Mouse (Mus musculus) cerebellum, adult 2 months (tissue): ENCODE measurements around the gene Ugt1a9. TPM values are rescaled to one million over a fixed set of nuclear protein-coding genes. Genes with fewer than 3 reads are reported as not detected.

Experiments used
- DNase-seq, 2 experiments: peaks; one replicate each; pipeline ENCODE4 v3.0.0; 2021
- H3K27ac ChIP-seq: fragments of 200-500 bp; 2 replicates; pipeline ENCODE4 v1.5.1; 2012; ENCODE audit warnings: low read length, control low read depth, inconsistent platforms; ENCODE audit not compliant: insufficient read depth
- H3K27me3 ChIP-seq: fragments of 200-500 bp; 2 replicates; pipeline ENCODE4 v1.6.1; 2012; ENCODE audit warnings: inconsistent platforms, mild to moderate bottlenecking, low read length, moderate library complexity; ENCODE audit not compliant: control insufficient read depth, insufficient read depth
- H3K4me1 ChIP-seq: fragments of 200-500 bp; 2 replicates; pipeline ENCODE4 v1.6.1; 2011; ENCODE audit warnings: low read length; ENCODE audit not compliant: control insufficient read depth, insufficient read depth
- H3K4me3 ChIP-seq: fragments of 200-500 bp; replicated peaks from 2 replicates; pipeline ENCODE3; 2011; ENCODE audit warnings: mild to moderate bottlenecking, low read depth, low read length, control low read depth; ENCODE audit not compliant: insufficient read depth
- CTCF ChIP-seq: fragments of 200-500 bp; IDR thresholded peaks from 2 replicates; pipeline ENCODE4 v1.5.1; 2011; ENCODE audit warnings: low read depth, mild to moderate bottlenecking, control low read depth, low read length, moderate library complexity, borderline replicate concordance; ENCODE audit not compliant: insufficient read depth
- POLR2A ChIP-seq: fragments of 200-500 bp; IDR thresholded peaks from 2 replicates; pipeline ENCODE4 v1.6.1; 2011; ENCODE audit warnings: low read length, control low read depth, borderline replicate concordance; ENCODE audit not compliant: insufficient read depth
- WGBS: fragments of 180-500 bp; shearing (Covaris S2); methylation state at CpG from one replicate; pipeline ENCODE4 v1.1.7; 2018; 5-methylcytosine and 5-hydroxymethylcytosine counted together
- polyA plus RNA-seq: library from polyadenylated mRNA; depleted of rRNA; stranded (reverse); fragments of >200 nt; gene quantifications from 2 replicates; pipeline ENCODE4 v1.2.3, GENCODE M21; 2012

The Ugt1a9 gene
- polyA plus RNA-seq, 1 experiment = not detected

GRCm38 (mm10) chr1:88237311-88237710 lies 166.7 kb downstream of the Ugt1a9 start:
- Histone ChIP-seq H3K4me1 (no peaks in the 10 kb centered on the region), H3K4me3 (no peak overlapping the region), H3K27me3 (no peaks in the 10 kb centered on the region), H3K27ac (no peak overlapping the region)
- DNase-seq = no peak
- 72% methylated on average over 5 of the region's 5 CpGs for WGBS
- TF ChIP-seq POLR2A = no peak
- no peak for TF ChIP-seq CTCF

- TF ChIP-seq POLR2A (no peak), CTCF (no peak)
- H3K27me3 ChIP-seq = no peaks in the 10 kb centered on the region
- H3K4me3 ChIP-seq = no peak overlapping the region
- H3K4me1 ChIP-seq = no peaks in the 10 kb centered on the region
- no peak overlapping the region for H3K27ac ChIP-seq
- no peak for DNase-seq
- WGBS = 63% methylated on average over 6 of the region's 6 CpGs
These were observed 168.2 kb downstream of the Ugt1a9 start for GRCm38 (mm10) chr1:88238771-88239170.

GRCm38 (mm10) chr1:88240072-88240471 lies 169.5 kb downstream of the Ugt1a9 start:
- WGBS = 71% methylated on average over 5 of the region's 5 CpGs
- no peak for DNase-seq

GRCm38 (mm10) chr1:88240579-88240978 lies 170.0 kb downstream of the Ugt1a9 start:
- no peak for DNase-seq
- no peaks in the 10 kb centered on the region for H3K27me3 ChIP-seq
- H3K4me3 ChIP-seq = no peak overlapping the region
- H3K4me1 ChIP-seq = no peaks in the 10 kb centered on the region
- H3K27ac ChIP-seq = no peak overlapping the region
- 65% methylated on average over 4 of the region's 4 CpGs for WGBS
- no peak for TF ChIP-seq POLR2A
- TF ChIP-seq CTCF = no peak

More at GRCm38 (mm10) chr1:88240072-88240471, 169.5 kb downstream of the Ugt1a9 start:
- Histone ChIP-seq H3K4me3 (no peak overlapping the region), H3K27me3 (no peaks in the 10 kb centered on the region), H3K27ac (no peak overlapping the region), H3K4me1 (no peaks in the 10 kb centered on the region)
- TF ChIP-seq CTCF (no peak), POLR2A (no peak)

GRCm38 (mm10) chr1:88243861-88244260 lies 173.3 kb downstream of the Ugt1a9 start:
- H3K4me1 ChIP-seq = no peaks in the 10 kb centered on the region
- no peaks in the 10 kb centered on the region for H3K27me3 ChIP-seq
- no peak for DNase-seq
- TF ChIP-seq POLR2A = no peak
- H3K4me3 ChIP-seq = no peak overlapping the region
- WGBS = 61% methylated on average over 5 of the region's 5 CpGs
- H3K27ac ChIP-seq = no peak overlapping the region

GRCm38 (mm10) chr1:88245881-88246280 lies 175.3 kb downstream of the Ugt1a9 start:
- no peak overlapping the region for H3K4me3 ChIP-seq
- DNase-seq = no peak
- 77% methylated on average over 6 of the region's 6 CpGs for WGBS
- TF ChIP-seq POLR2A = no peak
- TF ChIP-seq CTCF = no peak
- no peaks in the 10 kb centered on the region for H3K27me3 ChIP-seq
- H3K27ac ChIP-seq = no peak overlapping the region
- no peaks in the 10 kb centered on the region for H3K4me1 ChIP-seq

GRCm38 (mm10) chr1:88246386-88246785 lies 175.8 kb downstream of the Ugt1a9 start:
- WGBS = 47% methylated on average over 6 of the region's 6 CpGs
- TF ChIP-seq POLR2A (no peak), CTCF (no peak)
- no peaks in the 10 kb centered on the region for H3K27me3 ChIP-seq
- no peak for DNase-seq
- H3K4me3 ChIP-seq = no peak overlapping the region
- no peak overlapping the region for H3K27ac ChIP-seq
- no peaks in the 10 kb centered on the region for H3K4me1 ChIP-seq

- H3K27me3 ChIP-seq = no peaks in the 10 kb centered on the region
- no peaks in the 10 kb centered on the region for H3K4me1 ChIP-seq
- no peak overlapping the region for H3K27ac ChIP-seq
- H3K4me3 ChIP-seq = no peak overlapping the region
- WGBS = 46% methylated on average over 2 of the region's 2 CpGs
- DNase-seq = no peak
- no peak for TF ChIP-seq CTCF
- TF ChIP-seq POLR2A = no peak
These were observed 177.1 kb downstream of the Ugt1a9 start for GRCm38 (mm10) chr1:88247660-88248059.
